Mouse (Mus musculus) heart, adult 2 months (tissue): ENCODE results near the gene Lactb.

Experiments used
- CTCF ChIP-seq: fragments of 200-600 bp; IDR thresholded peaks from 2 replicates; pipeline ENCODE4 v1.8.1; 2022; ENCODE audit warnings: antibody characterized with exemption, mild to moderate bottlenecking, moderate library complexity
- EP300 ChIP-seq: fragments of 200-500 bp; IDR thresholded peaks from 2 replicates; pipeline ENCODE4 v1.6.1; 2011; ENCODE audit warnings: low read depth, low read length, control low read depth; ENCODE audit not compliant: insufficient read depth
- POLR2A ChIP-seq: fragments of 200-500 bp; IDR thresholded peaks from 2 replicates; pipeline ENCODE4 v1.6.1; 2011; ENCODE audit warnings: mild to moderate bottlenecking, low read depth, low read length, control low read depth; ENCODE audit not compliant: insufficient read depth

DNA sequence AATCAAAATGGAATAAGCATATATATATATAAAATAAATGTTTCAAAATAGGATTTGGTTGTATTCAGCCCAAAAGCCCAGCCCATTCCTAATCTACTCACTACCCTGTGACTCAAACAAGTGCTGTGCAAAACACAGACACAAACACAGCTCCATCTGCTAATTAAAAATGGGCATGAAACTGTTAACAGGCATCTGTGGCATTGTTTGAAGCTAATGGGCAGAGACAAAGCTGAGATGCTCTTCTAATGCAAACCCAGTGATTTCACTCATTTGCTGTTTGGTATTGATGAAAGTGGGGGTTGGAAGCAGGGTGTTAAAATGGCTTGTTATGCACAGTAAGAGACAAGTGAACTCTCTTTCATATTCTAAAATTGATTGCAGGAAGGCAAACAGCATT lies 63.0 kb downstream of the Lactb start:
- TF ChIP-seq CTCF (no peak), POLR2A (no peak), EP300 (no peak)
